8 mouse cellular contexts compared by ENCODE assay signal in genomic region chr7:140125278-140126021, GRCm38 (mm10). TPM values are rescaled to one million over a fixed set of nuclear protein-coding genes. Genes with fewer than 3 reads are reported as not detected.
DNase-seq lines count a peak whose midpoint lies in the region; ATAC-seq and TF ChIP-seq lines count a peak whose summit lies in the region.

No protein-coding gene starts in this region.

- H3K9me3 ChIP-seq in hindbrain, postnatal 0 days (ENCODE audit: low read length), result no peaks in the 10 kb centered on the region

- peaks cover 30% of the 10 kb centered on the region; the same call in 1 of the 2 replicates for H3K79me2 ChIP-seq in macrophage (ENCODE audit: inconsistent target)

- H3K4me3 ChIP-seq in cortical plate, adult 2 months (ENCODE audit: insufficient read depth, low read length), result peak overlapping the region; percentile 65
- peak overlapping the region; percentile 95 for H3K4me3 ChIP-seq in gastrocnemius, adult 2 months
- H3K4me3 ChIP-seq in hindbrain, postnatal 0 days (ENCODE audit: low read length), result peak overlapping the region; percentile 70
- H3K4me3 ChIP-seq in left cerebral cortex, adult 2 months, result peak overlapping the region; percentile 97
- peak overlapping the region; percentile 72 for H3K4me3 ChIP-seq in macrophage (ENCODE audit: inconsistent target)

- H3K27me3 ChIP-seq in hindbrain, postnatal 0 days (ENCODE audit: insufficient read depth, low read length), result no peaks in the 10 kb centered on the region

- DNase-seq in adipocyte (ENCODE audit: low spot score), result peak; percentile 89
- peak; percentile 96 for DNase-seq in gastrocnemius, adult 2 months
- peak; percentile 91 for DNase-seq in hindbrain, postnatal 0 days (ENCODE audit: low spot score)
- DNase-seq in left cerebral cortex, adult 2 months (ENCODE audit: extremely low spot score in 1 of 2, low spot score in 2 of 2), result peak; percentile 84 to 88
- peak; percentile 80 for DNase-seq in retina, postnatal 7 days (ENCODE audit: low read depth, low spot score)
- peak; percentile 94 for DNase-seq in urinary bladder, adult 18-20 months (ENCODE audit: low spot score in 2 of 2)

- H3K4me1 ChIP-seq in cortical plate, adult 2 months (ENCODE audit: control insufficient read depth, insufficient read depth, low read length), result peaks cover 1% of the 10 kb centered on the region; the same call in 1 of the 2 replicates
- H3K4me1 ChIP-seq in hindbrain, postnatal 0 days (ENCODE audit: insufficient read depth, low read length), result no peaks in the 10 kb centered on the region

- peak overlapping the region; percentile 73 for H3K9ac ChIP-seq in hindbrain, postnatal 0 days (replicated peaks; ENCODE audit: low read length)

- H3K27ac ChIP-seq in cortical plate, adult 2 months (ENCODE audit: insufficient read depth, low read length), result no peak overlapping the region
- peak overlapping the region; percentile 92 for H3K27ac ChIP-seq in gastrocnemius, adult 2 months
- H3K27ac ChIP-seq in hindbrain, postnatal 0 days, result peak overlapping the region; percentile 51; the same call in 1 of the 2 replicates
- peak overlapping the region; percentile 84 for H3K27ac ChIP-seq in left cerebral cortex, adult 2 months
- peak overlapping the region; percentile 78 for H3K27ac ChIP-seq in macrophage

- TF ChIP-seq POLR2A in cortical plate, adult 2 months (IDR thresholded peaks at IDR 0.05; ENCODE audit: extremely low read depth, insufficient read depth, low read length), result peak; percentile 93

- H3K36me3 ChIP-seq in hindbrain, postnatal 0 days (ENCODE audit: insufficient read depth, low read length), result no peaks in the 10 kb centered on the region
- H3K36me3 ChIP-seq in macrophage (ENCODE audit: inconsistent target), result peaks cover 13% of the 10 kb centered on the region

- peak overlapping the region; percentile 60 for H3K4me2 ChIP-seq in hindbrain, postnatal 0 days (ENCODE audit: low read depth, low read length)

- intact Hi-C loops in gastrocnemius, adult 2 months (cut with DNase I), result loop anchor here (10.0 kb wide), 1 partner anchor 1201 kb away; no protein-coding TSS in a partner anchor
- intact Hi-C loops in left cerebral cortex, adult 2 months (cut with DNase I), result loop anchor here (1.0 kb wide), 1 partner anchor 23 kb away; the partner anchor contains the start of gene Fuom

- peak; percentile 98 for ATAC-seq in hindbrain, postnatal 0 days

- TF ChIP-seq CTCF in cortical plate, adult 2 months (IDR thresholded peaks at IDR 0.05; ENCODE audit: extremely low read depth, insufficient read depth, low read length), result no peak
- no peak for TF ChIP-seq CTCF in gastrocnemius, adult 2 months (IDR thresholded peaks at IDR 0.05)
- TF ChIP-seq CTCF in hindbrain, postnatal 0 days (IDR thresholded peaks at IDR 0.05; ENCODE audit: low read depth), result no peak
- no peak for TF ChIP-seq CTCF in left cerebral cortex, adult 2 months (IDR thresholded peaks at IDR 0.05)

- WGBS in hindbrain, postnatal 0 days, result 2% methylated on average over 40 of the region's 40 CpGs
- 3% methylated on average over 34 of the region's 40 CpGs for WGBS in macrophage (ENCODE audit: missing documents)

RNA-seq across cellular contexts. Expression of gene Echs1, which starts 9.2 kb away (rescaled TPM):
- 67.2 and 68.9 TPM in 2 replicates for polyA plus RNA-seq in cortical plate, adult 2 months (2012; rRNA removed)
- total RNA-seq in gastrocnemius, adult 2 months (2021), result 100 to 1,000 TPM; 116 to 201 TPM
- 88.7 and 91.5 TPM in 2 replicates for total RNA-seq in hindbrain, postnatal 0 days (2014; rRNA removed)
- 136 and 145 TPM in 2 replicates for polyA plus RNA-seq in hindbrain, postnatal 0 days (2015; fragmentation: Nextera tagmentation; extraction: Ambion mirVana)
- total RNA-seq in left cerebral cortex, adult 2 months (2021), result 10 to 100 TPM; 51.6 to 52.6 TPM
- 10 to 100 TPM in 15 of 26 experiments, 1 to 10 TPM in 11; 1.7 to 60.8 (median 15.1) TPM for total RNA-seq in macrophage (2018; cell fraction: chromatin; rRNA removed)
- total RNA-seq in macrophage (2018; cell fraction: cytosol; rRNA removed), result 10 to 100 TPM; 51.2 to 86.3 (median 69.8) TPM
- 10 to 100 TPM in 24 of 26 experiments, 1 to 10 TPM in 2; 9.1 to 65.3 (median 18.1) TPM for total RNA-seq in macrophage (2018; cell fraction: nucleus; rRNA removed)
- polyA plus RNA-seq in macrophage (2018), result 47.2 to 96.9 TPM (median 73.4 TPM) in 3 replicates

RNA-seq across cellular contexts. Expression of gene Paox, which starts 9.9 kb away (rescaled TPM):
- polyA plus RNA-seq in cortical plate, adult 2 months (2012; rRNA removed), result 4.8 and 5.1 TPM in 2 replicates
- 1 to 10 TPM; 3.6 to 5.1 TPM for total RNA-seq in gastrocnemius, adult 2 months (2021)
- total RNA-seq in hindbrain, postnatal 0 days (2014; rRNA removed), result 9.4 and 15.2 TPM in 2 replicates
- 8.9 TPM in 2 replicates for polyA plus RNA-seq in hindbrain, postnatal 0 days (2015; fragmentation: Nextera tagmentation; extraction: Ambion mirVana)
- total RNA-seq in left cerebral cortex, adult 2 months (2021), result 1 to 10 TPM; 4.1 to 5.5 TPM
- 10 to 100 TPM in 16 of 26 experiments, 1 to 10 TPM in 10; 1.7 to 40.7 (median 15.8) TPM for total RNA-seq in macrophage (2018; cell fraction: chromatin; rRNA removed)
- 10 to 100 TPM; 22.2 to 45.6 (median 39.0) TPM for total RNA-seq in macrophage (2018; cell fraction: cytosol; rRNA removed)
- total RNA-seq in macrophage (2018; cell fraction: nucleus; rRNA removed), result 10 to 100 TPM in 25 of 26 experiments, 1 to 10 TPM in 1; 9.6 to 58.6 (median 35.6) TPM
- 20.7 to 41.5 TPM (median 38.8 TPM) in 3 replicates for polyA plus RNA-seq in macrophage (2018)

RNA-seq across cellular contexts. Expression of gene Mtg1, which starts 11.9 kb away (rescaled TPM):
- 43.4 and 45.9 TPM in 2 replicates for polyA plus RNA-seq in cortical plate, adult 2 months (2012; rRNA removed)
- total RNA-seq in gastrocnemius, adult 2 months (2021), result 10 to 100 TPM; 26.5 to 33.2 TPM
- total RNA-seq in hindbrain, postnatal 0 days (2014; rRNA removed), result 6.4 and 7.2 TPM in 2 replicates
- polyA plus RNA-seq in hindbrain, postnatal 0 days (2015; fragmentation: Nextera tagmentation; extraction: Ambion mirVana), result 32.6 and 33.5 TPM in 2 replicates
- 10 to 100 TPM; 21.0 to 21.5 TPM for total RNA-seq in left cerebral cortex, adult 2 months (2021)
- 10 to 100 TPM in 19 of 26 experiments, 1 to 10 TPM in 7; 2.3 to 34.5 (median 16.5) TPM for total RNA-seq in macrophage (2018; cell fraction: chromatin; rRNA removed)
- 10 to 100 TPM in 5 of 26 experiments, 1 to 10 TPM in 21; 5.8 to 11.4 (median 8.5) TPM for total RNA-seq in macrophage (2018; cell fraction: cytosol; rRNA removed)
- total RNA-seq in macrophage (2018; cell fraction: nucleus; rRNA removed), result 10 to 100 TPM in 14 of 26 experiments, 1 to 10 TPM in 12; 2.8 to 23.3 (median 11.4) TPM
- 8.3 to 14.7 TPM (median 9.4 TPM) in 3 replicates for polyA plus RNA-seq in macrophage (2018)

RNA-seq across cellular contexts. Expression of gene Fuom, which starts 23.2 kb away (rescaled TPM):
- 89.7 and 95.9 TPM in 2 replicates for polyA plus RNA-seq in cortical plate, adult 2 months (2012; rRNA removed)
- 10 to 100 TPM; 35.2 to 52.0 TPM for total RNA-seq in gastrocnemius, adult 2 months (2021)
- 34.3 and 36.2 TPM in 2 replicates for total RNA-seq in hindbrain, postnatal 0 days (2014; rRNA removed)
- polyA plus RNA-seq in hindbrain, postnatal 0 days (2015; fragmentation: Nextera tagmentation; extraction: Ambion mirVana), result 53.0 and 54.3 TPM in 2 replicates
- 10 to 100 TPM; 51.9 to 52.7 TPM for total RNA-seq in left cerebral cortex, adult 2 months (2021)
- total RNA-seq in macrophage (2018; cell fraction: chromatin; rRNA removed), result 10 to 100 TPM in 5 of 26 experiments, 1 to 10 TPM in 19, under 1 TPM in 1, not detected in 1; 0.37 to 15.1 (median 6.4) TPM
- total RNA-seq in macrophage (2018; cell fraction: cytosol; rRNA removed), result 10 to 100 TPM in 4 of 26 experiments, 1 to 10 TPM in 22; 5.7 to 10.6 (median 8.4) TPM
- 1 to 10 TPM; 1.6 to 8.8 (median 3.9) TPM for total RNA-seq in macrophage (2018; cell fraction: nucleus; rRNA removed)
- 7.9 to 11.8 TPM (median 11.6 TPM) in 3 replicates for polyA plus RNA-seq in macrophage (2018)

RNA-seq across cellular contexts. Expression of gene Sprn, which starts 29.2 kb away (rescaled TPM):
- polyA plus RNA-seq in cortical plate, adult 2 months (2012; rRNA removed), result 128 and 142 TPM in 2 replicates
- total RNA-seq in gastrocnemius, adult 2 months (2021), result under 1 TPM; 0.13 to 0.50 TPM
- 64.7 and 66.4 TPM in 2 replicates for total RNA-seq in hindbrain, postnatal 0 days (2014; rRNA removed)
- polyA plus RNA-seq in hindbrain, postnatal 0 days (2015; fragmentation: Nextera tagmentation; extraction: Ambion mirVana), result 27.2 and 29.9 TPM in 2 replicates
- total RNA-seq in left cerebral cortex, adult 2 months (2021), result 100 to 1,000 TPM; 135 to 144 TPM
- not detected for total RNA-seq in macrophage (2018; cell fraction: chromatin; rRNA removed)
- not detected for total RNA-seq in macrophage (2018; cell fraction: cytosol; rRNA removed)
- not detected for total RNA-seq in macrophage (2018; cell fraction: nucleus; rRNA removed)
- polyA plus RNA-seq in macrophage (2018), result not detected in 3 replicates
